Mouse (Mus musculus) inflammation-experienced regulatory T-cells, adult 16 weeks (primary cell): ENCODE measurements around the gene Chit1. TPM values are rescaled to one million over a fixed set of nuclear protein-coding genes. Genes with fewer than 3 reads are reported as not detected.

Experiments
- polyA plus RNA-seq: library from polyadenylated mRNA; unstranded; fragments of 100-300 nt; shearing (Covaris generic); gene quantifications from one replicate; pipeline ENCODE4 v1.2.1, GENCODE M21; 2017

The Chit1 gene
- not detected for polyA plus RNA-seq

DNA sequence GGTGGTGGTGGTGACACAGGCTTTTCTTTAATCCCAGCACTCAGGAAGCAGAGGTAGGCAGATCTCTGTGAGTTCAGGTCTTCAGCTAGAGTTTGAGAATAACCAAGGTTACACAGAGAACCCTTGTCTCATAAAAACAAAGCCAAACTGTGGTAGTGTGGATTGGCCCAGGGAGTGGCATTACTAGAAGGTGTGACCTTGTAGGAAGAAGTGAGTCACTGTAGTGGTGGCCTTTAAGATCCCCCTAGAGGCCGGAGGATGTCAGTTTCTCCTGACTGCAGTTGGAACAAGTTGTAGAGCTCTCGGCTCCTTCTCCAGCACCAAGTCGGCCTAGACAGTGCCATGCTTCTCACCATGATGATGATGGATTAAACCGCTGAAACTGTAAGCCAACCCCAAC is at the start of gene Chit1:
TSS of gene Chit1 (plus strand) at position 264 of the 400 bp plus-strand sequence.

DNA sequence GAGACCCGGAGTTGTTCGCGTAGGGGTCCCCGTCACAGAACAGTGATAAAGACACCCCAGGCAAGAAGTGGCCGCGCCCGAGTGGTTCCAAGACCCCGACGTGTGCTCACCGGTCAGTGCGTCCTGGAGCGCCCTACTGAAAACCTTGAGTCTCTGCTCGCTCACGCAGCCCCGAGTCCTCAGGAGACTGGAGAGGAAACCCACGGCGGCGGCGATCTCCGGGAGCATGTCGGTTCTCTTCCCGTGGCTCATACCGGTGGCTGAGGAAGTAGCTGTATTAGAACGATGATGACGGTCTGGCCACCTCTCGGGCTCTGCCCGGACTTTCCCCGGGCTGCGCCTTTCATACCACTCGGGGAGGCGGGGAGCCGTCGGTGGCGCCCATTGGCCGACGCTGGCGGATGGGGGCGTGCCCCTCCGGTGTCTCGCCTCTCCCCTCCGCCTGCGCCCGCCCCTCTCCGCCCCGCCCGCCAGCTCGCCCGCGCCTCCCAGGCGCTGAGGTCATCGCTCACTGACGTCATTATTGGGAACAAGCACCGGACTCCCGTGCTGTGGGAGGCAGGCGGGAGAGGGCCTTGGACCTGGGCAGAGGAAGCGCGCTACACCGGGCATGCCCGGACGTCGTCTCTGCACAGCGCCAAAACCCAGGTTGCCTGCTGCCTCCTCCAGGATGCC is 32.1 kb upstream of the Chit1 start, which contains the start of gene Btg2:
TSS of gene Btg2 (minus strand) at position 319 of the 675 bp plus-strand sequence.

DNA sequence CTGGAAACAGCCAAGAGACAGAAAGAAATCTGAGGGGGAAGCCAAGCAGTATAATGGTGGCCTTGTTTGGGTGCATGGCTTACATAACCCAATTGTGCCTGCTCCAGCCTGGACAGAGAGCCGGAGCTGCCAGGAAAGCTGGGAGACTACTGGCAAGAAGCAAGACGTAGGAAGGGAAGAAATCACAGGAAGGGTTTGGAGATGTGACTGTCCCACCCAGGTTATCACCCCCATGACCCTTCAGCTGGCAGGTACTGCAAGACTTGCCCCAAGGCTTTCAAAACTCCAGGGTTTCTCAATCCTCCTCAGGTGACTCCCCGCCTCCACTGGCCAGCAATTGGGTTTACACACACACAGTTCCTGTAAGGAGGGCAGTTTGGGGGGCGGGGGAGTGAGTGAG is 71.0 kb downstream of the Chit1 start, which contains the start of gene Chil1:
TSS of gene Chil1 (plus strand) at position 152 of the 400 bp plus-strand sequence.

DNA sequence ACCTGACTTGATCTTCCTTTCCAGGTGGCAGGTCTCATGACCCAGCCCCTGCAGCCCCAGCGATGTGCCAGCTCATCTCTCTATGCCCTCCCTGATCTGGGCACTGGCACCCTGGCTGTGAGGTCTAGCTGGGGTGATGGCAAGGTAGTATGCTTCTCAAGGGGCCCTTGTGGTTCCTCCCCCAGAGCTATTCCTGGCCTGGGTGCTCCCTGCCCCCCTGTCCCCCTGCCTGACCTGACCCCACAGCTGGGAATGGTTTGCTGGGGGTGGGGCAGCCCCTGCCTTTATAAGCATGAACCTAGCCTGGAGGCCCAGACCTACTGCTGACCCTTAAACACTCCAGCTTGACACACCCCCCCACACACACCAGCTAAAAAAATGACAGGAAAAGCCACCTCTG is 82.1 kb downstream of the Chit1 start, which contains the start of gene Mybph:
TSS of gene Mybph (plus strand) at position 323 of the 400 bp plus-strand sequence.

Other genes starting within 250 kb of the Chit1 start
- gene Optc, start 203.2 kb upstream of the Chit1 start, polyA plus RNA-seq, result not detected
- gene Prelp, start 189.8 kb upstream of the Chit1 start, polyA plus RNA-seq, result not detected
- not detected for gene Fmod, start 74.0 kb upstream of the Chit1 start, polyA plus RNA-seq
- gene Btg2, start 32.1 kb upstream of the Chit1 start, polyA plus RNA-seq, result 273 TPM
- gene Chil1, start 70.9 kb downstream of the Chit1 start, polyA plus RNA-seq, result 0.28 TPM
- not detected for gene Mybph, start 82.2 kb downstream of the Chit1 start, polyA plus RNA-seq
- gene Adora1, start 124.2 kb downstream of the Chit1 start, polyA plus RNA-seq, result not detected
- not detected for gene Myog, start 178.7 kb downstream of the Chit1 start, polyA plus RNA-seq
- gene Ppfia4, start 221.7 kb downstream of the Chit1 start, polyA plus RNA-seq, result 0.35 TPM